ENCODE assay signal across 8 mouse cellular contexts in the genomic region with DNA sequence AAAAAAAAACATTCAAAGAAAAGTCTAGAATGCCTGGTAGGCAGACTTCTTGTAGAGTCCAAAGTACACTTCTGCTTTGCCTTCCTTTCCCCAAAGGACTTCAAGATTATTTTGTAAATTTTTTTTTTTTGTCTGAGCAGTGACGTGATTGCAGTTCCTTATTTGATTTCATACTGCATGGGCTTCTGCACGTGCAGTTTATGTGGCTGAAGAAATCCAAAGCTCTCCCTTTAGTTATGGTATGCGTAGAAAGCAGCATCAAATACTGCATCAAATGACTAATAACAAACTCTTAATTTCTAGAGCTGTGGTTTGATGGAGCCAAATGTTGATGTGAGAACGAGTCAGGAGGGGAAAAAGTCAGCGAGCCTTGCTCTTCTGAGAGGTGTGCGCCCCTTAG. TPM values are rescaled to one million over a fixed set of nuclear protein-coding genes. Genes with fewer than 3 reads are reported as not detected.
DNase-seq lines count a peak whose midpoint lies in the region; ATAC-seq and TF ChIP-seq lines count a peak whose summit lies in the region.

No protein-coding gene starts in this region.

- peaks cover 11% of the 10 kb centered on the region for H3K36me3 ChIP-seq in kidney, embryonic 15.5 days
- H3K36me3 ChIP-seq in embryonic facial prominence, embryonic 10.5 days (replicated peaks): peaks cover 31% of the 10 kb centered on the region
- no peaks in the 10 kb centered on the region for H3K36me3 ChIP-seq in midbrain, postnatal 0 days (ENCODE audit: insufficient read depth, low read length)

- H3K27ac ChIP-seq in kidney, embryonic 15.5 days: no peak overlapping the region
- no peak overlapping the region for H3K27ac ChIP-seq in embryonic facial prominence, embryonic 10.5 days (replicated peaks)
- no peak overlapping the region for H3K27ac ChIP-seq in midbrain, postnatal 0 days (ENCODE audit: low read depth, low read length)

- no peaks in the 10 kb centered on the region for H3K9me3 ChIP-seq in kidney, embryonic 15.5 days (replicated peaks)
- no peaks in the 10 kb centered on the region for H3K9me3 ChIP-seq in embryonic facial prominence, embryonic 10.5 days
- H3K9me3 ChIP-seq in midbrain, postnatal 0 days (ENCODE audit: low read length): no peaks in the 10 kb centered on the region

- DNase-seq in kidney, adult 8-10 months: no peak
- DNase-seq in embryonic facial prominence, embryonic 10.5 days (ENCODE audit: low spot score): no peak
- peak; percentile 43 for DNase-seq in induced T-regulatory cell, adult 2 months (ENCODE audit: low read depth)
- no peak for DNase-seq in midbrain, postnatal 0 days (ENCODE audit: low spot score)
- no peak for DNase-seq in embryo, embryonic 10.5 days (ENCODE audit: low spot score)
- no peak for DNase-seq in ovary, adult 18-20 months (ENCODE audit: low spot score)
- DNase-seq in gastrocnemius, postnatal 4 days (ENCODE audit: low spot score in 2 of 2): no peak

- WGBS in kidney, embryonic 15.5 days: 26% methylated on average over 6 of the region's 6 CpGs
- WGBS in embryonic facial prominence, embryonic 10.5 days: 46% methylated on average over 6 of the region's 6 CpGs
- 15% methylated on average over 6 of the region's 6 CpGs for WGBS in midbrain, postnatal 0 days

- H3K4me2 ChIP-seq in kidney, embryonic 15.5 days: peak overlapping the region; percentile 93
- H3K4me2 ChIP-seq in midbrain, postnatal 0 days (ENCODE audit: low read depth, low read length, poor library complexity, severe bottlenecking): peak overlapping the region; percentile 90

- H3K4me1 ChIP-seq in kidney, embryonic 15.5 days: peaks cover 27% of the 10 kb centered on the region
- H3K4me1 ChIP-seq in embryonic facial prominence, embryonic 10.5 days: peaks cover 18% of the 10 kb centered on the region
- peaks cover 5% of the 10 kb centered on the region; the same call in 1 of the 2 replicates for H3K4me1 ChIP-seq in midbrain, postnatal 0 days (ENCODE audit: insufficient read depth, low read length)

- H3K9ac ChIP-seq in kidney, embryonic 15.5 days: peak overlapping the region; percentile 35; the same call in 1 of the 2 replicates
- H3K9ac ChIP-seq in midbrain, postnatal 0 days (replicated peaks; ENCODE audit: low read length, poor library complexity, severe bottlenecking): peak overlapping the region; percentile 44

- H3K4me3 ChIP-seq in kidney, embryonic 15.5 days (replicated peaks): peak overlapping the region; percentile 28
- peak overlapping the region; percentile 89 for H3K4me3 ChIP-seq in embryonic facial prominence, embryonic 10.5 days
- peak overlapping the region; percentile 97 for H3K4me3 ChIP-seq in midbrain, postnatal 0 days (ENCODE audit: low read depth, low read length)

- TF ChIP-seq CTCF in midbrain, postnatal 0 days (IDR thresholded peaks at IDR 0.05): no peak

- no peak for ATAC-seq in kidney, embryonic 15.5 days (replicated peaks; ENCODE audit: low FRiP score)
- ATAC-seq in midbrain, postnatal 0 days (ENCODE audit: low FRiP score): no peak

- no peaks in the 10 kb centered on the region for H3K27me3 ChIP-seq in kidney, embryonic 15.5 days
- H3K27me3 ChIP-seq in embryonic facial prominence, embryonic 10.5 days (replicated peaks; ENCODE audit: low read depth, poor library complexity, severe bottlenecking): no peaks in the 10 kb centered on the region
- no peaks in the 10 kb centered on the region for H3K27me3 ChIP-seq in midbrain, postnatal 0 days (ENCODE audit: insufficient read depth, low read length)

RNA-seq across cellular contexts. Expression of a gene that starts 3.2 kb away (rescaled TPM):
- polyA plus RNA-seq in kidney, embryonic 15.5 days (2015; fragmentation: Nextera tagmentation; extraction: Ambion mirVana): 8.3 and 8.7 TPM in 2 replicates
- 6.7 and 6.9 TPM in 2 replicates for polyA plus RNA-seq in embryonic facial prominence, embryonic 10.5 days (2016; fragmentation: Nextera tagmentation; extraction: Ambion mirVana)
- total RNA-seq in midbrain, postnatal 0 days (2014; rRNA removed): 117 and 171 TPM in 2 replicates
- 12.6 and 14.0 TPM in 2 replicates for polyA plus RNA-seq in midbrain, postnatal 0 days (2015; fragmentation: Nextera tagmentation; extraction: Ambion mirVana)
- total RNA-seq in gastrocnemius, postnatal 4 days (2021): 10 to 100 TPM; 41.7 to 48.4 TPM

RNA-seq across cellular contexts. Expression of a gene that starts 20.9 kb away (rescaled TPM):
- polyA plus RNA-seq in kidney, embryonic 15.5 days (2015; fragmentation: Nextera tagmentation; extraction: Ambion mirVana): 82.5 and 85.7 TPM in 2 replicates
- 66.6 and 71.8 TPM in 2 replicates for polyA plus RNA-seq in embryonic facial prominence, embryonic 10.5 days (2016; fragmentation: Nextera tagmentation; extraction: Ambion mirVana)
- 89.3 and 147 TPM in 2 replicates for total RNA-seq in midbrain, postnatal 0 days (2014; rRNA removed)
- polyA plus RNA-seq in midbrain, postnatal 0 days (2015; fragmentation: Nextera tagmentation; extraction: Ambion mirVana): 107 and 108 TPM in 2 replicates
- total RNA-seq in gastrocnemius, postnatal 4 days (2021): 10 to 100 TPM; 40.5 to 44.7 TPM

Comparison
In these comparisons a context has a peak if more than half of its experiments do, and no peak if none do; other contexts are left out.
1. H3K4me3 ChIP-seq: peak in every context shown above with its lines; median percentile 97 in midbrain, postnatal 0 days; 89 in embryonic facial prominence, embryonic 10.5 days; 28 in kidney, embryonic 15.5 days.